Mouse (Mus musculus) layer of hippocampus, adult 11-12 months (tissue): ENCODE data around the gene Cox8b.
A peak's percentile ranks its signal among the peaks of the same experiment; 100 is the strongest.
"Not testable (repeated sequence)": the region's sequence is repeated elsewhere in the genome, so short reads cannot be mapped to it uniquely, and the experiment has no call there.

Experiments used
- DNase-seq: peaks from one replicate; pipeline ENCODE4 v3.0.0; 2022; ENCODE audit warnings: low spot score

Cox8b gene

DNA sequence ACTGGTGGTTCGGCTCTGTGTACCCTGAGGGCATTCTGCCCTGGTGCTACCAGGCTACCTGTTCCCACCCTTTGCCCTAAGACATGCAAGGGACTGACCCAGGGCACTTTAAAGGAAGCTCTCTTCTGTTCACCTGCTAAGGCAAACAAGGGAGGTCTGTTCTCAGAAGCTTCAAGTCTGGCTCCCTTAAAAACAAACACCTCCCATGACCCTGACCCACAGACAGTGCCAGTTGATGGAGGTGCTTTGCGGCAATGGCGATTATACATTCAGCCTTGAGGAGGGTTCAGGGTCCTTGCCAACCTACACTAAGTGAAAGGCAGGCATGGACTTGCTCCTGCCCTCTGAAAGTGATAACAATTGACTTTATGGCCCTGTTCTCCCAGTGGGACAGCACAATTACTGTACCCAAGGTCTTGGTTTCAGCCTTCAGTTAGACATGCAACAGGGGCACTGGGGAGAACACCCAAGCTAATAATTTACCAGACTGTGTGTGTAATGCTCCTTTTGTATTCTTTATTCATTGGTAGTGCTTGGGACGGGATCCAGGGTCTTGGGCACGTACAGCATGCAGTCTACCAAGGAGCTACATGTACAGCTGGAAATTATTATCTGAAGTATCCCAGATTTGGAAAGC, 12.7 kb upstream of the Cox8b start:
- DNase-seq, result no peak

DNA sequence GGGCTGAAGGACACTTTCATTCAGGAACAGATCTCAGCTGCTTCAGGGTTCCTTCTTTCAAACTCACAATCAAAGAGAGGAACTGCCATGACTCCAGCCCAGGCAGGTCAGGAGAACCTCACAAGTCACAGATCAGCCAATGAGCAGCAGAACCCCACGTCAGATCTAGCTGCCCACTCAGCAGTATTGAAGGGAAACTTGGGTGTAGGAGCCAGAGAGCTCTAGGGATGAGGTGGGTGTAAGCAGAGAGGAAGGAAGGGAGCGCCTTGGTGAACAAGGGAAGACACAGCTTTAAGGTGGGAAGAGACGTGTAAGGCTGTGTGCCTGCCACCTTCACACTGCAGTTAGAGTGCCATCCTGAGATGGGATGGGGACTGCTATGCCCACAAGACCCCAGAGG, 12.0 kb upstream of the Cox8b start:
- DNase-seq, result no peak

DNA sequence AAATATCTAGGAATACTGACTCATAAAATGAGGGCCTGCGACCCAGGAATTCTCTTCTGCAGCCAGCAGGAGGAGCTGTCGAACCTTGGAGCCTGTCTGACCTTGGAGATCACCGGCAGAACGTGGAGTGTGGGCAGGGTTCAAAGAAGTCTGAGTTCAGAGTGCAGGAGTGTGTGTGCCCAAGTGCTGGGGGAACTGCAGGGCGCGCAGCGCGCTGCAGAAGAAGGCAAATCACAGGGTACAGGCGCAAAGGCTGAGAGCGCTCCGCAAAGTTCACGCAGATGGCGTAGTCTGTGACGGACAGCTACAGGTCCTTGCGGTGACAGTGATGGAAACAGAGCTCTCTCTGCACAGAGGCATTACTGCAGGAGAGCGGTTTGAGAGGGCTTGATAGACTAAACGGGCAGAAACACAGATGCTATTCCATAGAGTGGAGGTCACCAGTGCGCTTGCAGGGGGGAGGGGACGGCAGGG, 8.4 kb upstream of the Cox8b start:
- DNase-seq, result peak; percentile 65

DNA sequence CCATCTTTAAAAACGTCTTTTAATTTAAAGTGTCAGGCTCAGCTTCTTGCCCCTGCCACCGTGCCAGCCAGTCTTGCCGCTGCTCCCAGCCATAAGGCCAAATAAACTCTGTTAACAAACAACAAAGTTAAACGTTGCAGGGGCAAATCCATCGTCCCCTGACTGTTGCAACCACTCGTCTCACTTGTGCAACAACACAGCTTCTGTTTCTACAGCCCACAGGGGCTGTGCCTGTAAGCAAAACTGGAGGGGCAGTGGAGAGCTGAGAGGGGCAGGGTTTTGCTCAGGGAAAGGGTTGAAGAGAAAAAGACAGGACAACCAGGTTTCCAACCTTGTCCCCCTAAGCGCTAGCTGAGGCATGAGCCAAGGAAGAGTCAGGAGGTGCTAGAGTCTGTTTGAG, 7.9 kb upstream of the Cox8b start:
- DNase-seq, result no peak

DNA sequence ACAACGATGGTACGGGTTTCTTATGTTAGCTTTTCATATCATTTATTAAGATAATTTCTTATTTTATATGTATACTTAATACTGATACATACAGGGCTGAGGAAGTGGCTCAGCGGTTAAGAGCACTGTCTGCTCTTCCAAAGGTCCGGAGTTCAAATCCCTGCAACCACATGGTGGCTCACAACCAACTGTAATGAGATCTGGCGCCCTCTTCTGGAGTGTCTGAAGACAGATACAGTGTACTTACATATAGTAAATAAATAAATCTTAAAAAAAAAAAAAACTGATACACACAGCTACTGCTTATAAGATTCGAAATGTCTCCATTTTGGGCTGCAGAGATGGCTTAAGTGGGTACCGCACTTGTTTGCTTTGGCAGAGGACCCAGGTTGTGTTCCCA, 7.5 kb upstream of the Cox8b start:
- no peak for DNase-seq

DNA sequence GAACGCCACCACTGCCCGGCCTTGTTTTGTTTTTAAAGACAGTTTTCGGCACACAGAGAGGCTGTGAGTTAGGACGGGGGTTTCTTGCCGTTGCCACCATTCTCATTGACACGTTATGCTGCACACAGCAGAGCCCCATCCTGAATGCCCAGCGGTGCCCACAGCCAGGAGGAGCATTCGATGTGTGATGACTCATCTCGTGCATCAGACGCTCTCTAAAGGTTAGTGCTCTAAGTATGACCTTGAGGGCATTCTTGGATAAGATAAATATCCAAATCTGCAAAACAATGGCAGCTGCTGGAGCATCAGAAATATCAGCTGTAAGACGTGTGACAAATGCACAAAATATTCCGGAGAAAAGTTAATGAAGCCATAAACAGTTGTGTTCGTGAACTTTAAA, 6.9 kb upstream of the Cox8b start:
- DNase-seq, result no peak

DNA sequence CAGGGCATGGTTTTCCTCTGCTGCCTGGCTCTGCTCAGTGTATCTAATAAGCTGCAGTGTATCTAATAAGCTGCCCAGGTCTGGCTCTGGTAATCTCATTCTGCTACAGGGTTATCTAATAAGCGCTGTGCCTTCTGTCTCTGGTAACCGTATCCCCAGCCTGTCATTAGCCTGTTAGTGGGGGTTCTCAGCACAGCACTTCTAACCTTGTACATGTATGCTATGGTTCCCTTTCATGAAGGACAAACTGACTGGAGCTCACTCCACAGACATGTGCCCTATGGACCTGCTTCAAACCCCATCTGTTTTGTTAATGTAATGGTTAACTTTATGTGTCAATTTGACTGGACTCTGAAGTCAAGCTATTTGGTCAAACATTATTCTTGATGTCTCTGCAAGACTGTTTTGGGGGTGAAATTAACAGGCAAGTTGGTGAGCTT, 5.4 kb upstream of the Cox8b start:
- no peak for DNase-seq

DNA sequence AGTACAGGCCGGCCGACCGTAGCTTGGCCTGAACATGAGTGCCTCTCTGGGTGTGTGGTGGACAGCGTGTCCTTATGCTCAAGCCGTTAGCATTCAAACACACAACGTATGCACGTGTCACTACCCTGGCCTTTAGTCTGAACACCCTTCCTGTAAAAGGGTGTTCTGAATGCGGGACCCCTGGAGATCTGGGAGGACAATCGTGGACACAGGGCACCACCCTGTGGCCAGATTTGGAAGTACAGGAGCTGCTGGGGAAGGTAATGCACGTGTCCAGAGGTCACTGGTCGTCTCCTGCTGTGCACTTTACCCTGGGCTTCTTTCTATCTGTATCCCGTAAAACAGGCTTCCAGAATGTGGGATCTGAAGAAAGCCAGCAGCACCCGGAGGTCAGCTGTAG, 3.0 kb upstream of the Cox8b start:
- peak; percentile 79 for DNase-seq

DNA sequence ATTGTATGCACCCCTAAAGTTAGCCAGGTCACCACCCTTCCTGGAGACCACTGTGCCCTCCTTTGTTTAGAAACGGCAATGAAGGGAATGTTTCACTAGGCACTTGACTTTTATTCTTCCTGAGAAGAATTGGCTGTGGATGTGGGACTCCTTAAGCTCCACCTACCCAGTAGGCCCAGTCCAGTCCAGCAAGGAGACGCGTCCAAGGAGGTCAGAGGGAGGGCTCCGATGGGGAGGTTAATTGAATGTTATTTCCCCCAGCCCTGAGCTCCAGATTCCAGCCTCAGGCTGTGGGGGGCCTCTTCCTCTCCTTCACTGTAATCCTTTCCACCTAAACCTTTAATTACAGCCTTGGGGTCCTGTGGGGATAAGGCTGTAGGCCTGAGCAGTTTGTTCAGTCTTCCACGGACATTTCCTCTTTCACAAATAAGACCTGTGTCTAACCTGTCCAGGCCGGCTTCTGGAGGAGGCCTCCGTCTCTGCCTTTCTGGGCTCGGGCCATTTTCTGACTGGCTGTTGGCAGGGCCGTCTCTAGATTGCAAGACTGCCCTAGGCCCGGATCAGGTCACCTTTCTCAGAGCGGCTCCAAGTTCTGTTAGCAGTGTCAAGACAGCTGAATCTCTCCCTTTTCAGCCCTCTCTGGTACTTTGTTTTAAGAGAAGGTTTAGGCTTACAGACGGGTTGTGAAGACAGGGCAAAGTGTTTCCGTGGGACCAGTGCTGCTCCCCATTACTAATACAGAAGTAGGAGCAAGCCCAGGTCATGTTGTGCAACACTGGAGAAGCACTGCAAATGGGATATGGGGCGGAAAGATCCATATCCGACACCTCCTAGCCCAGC, 2.0 kb upstream of the Cox8b start:
- DNase-seq, result no peak

DNA sequence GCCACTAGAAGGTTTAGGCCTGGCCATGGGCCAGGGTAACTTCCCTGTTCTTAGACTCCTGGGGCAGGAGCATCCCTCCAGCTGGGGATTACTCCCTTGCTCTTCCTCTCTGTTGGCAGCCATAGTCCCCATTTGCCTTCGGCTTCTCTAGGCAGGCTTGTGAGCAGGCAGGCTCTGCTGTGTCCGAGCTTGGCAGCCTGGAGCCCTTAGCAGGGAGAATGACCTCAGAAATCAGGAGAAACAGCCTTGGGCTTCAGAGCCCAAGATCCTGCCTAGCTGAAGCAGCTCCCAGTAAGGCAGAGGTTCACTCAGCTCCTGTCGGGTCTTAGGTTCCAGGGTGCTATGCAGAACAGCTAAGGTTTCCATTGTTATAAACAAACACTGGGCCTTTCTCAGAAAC, 1.1 kb downstream of the Cox8b start:
- DNase-seq, result no peak

DNA sequence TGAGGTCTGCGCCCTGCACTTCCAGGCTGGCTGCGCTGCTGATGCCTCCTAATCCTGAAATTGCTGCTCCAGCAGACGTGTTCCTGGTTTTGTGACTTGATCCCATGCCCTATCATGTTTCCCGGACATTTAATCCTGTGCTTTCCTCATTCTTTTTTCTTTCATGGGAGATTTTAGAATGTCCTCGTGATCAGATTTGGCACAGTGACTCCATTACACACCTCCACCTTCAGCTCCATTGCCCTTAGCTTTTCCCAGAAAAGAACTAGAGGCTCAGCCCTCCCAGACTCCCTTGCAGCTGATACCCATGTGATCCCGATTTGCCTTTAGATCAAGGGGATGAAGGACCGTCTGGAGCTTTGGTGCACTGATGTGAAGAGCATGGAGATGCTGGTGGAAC, 2.4 kb downstream of the Cox8b start:
- no peak for DNase-seq

DNA sequence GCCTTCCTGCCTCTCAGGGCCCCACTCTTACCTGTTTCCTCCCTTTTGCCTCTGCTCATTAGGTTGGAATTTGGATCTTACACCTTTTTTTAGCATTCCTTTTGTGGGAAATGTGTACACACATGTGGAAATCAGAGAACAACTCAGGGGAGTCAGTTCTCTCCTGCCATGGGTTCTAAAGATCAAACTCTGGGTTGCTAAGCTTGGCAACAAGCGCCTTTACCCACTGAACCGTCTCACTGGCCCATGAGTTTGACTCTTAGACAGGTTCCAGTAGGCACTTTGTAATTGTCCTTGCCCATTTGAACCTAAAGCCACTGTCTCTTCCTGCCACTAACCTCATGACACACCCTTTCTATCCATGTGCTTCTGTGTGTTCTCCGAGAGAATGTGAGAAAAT, 5.6 kb downstream of the Cox8b start:
- no peak for DNase-seq

DNA sequence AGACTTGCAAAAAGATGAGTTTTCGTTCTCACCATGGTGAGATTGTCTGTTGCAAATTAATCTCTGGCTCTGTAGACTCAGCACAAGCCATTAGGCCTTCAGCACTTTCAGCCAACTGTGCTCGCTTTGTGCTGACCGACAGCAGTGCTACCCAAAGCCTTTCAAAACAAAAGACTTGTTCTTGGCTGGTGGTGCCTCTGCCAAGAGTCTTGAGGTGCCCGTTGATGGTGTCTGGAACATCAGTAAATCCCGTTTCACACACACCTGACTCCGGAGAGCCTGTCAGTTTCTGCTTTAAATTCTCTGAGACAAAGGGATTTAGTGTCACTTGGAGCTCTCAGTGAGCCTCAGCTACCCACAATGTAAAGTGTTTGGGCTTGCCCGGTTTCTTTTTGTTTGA, 6.2 kb downstream of the Cox8b start:
- DNase-seq, result no peak

DNA sequence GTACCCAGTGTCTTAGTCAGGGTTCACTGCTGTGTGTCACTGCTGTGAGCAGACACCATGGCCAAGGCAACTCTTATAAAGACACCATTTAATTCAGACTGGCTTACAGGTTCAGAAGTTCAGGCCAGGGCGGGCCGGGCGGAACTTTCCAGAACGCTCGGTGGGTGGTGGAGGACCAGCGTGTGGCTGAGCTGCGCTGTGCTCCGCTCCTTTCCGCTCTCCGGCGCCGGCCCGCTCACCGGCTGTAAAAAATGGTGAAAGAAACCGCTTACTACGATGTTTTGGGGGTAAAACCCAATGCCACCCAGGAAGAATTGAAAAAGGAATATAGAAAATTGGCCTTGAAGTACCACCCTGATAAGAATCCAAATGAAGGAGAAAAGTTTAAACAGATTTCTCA, 9.6 kb downstream of the Cox8b start:
- not testable (repeated sequence) for DNase-seq

DNA sequence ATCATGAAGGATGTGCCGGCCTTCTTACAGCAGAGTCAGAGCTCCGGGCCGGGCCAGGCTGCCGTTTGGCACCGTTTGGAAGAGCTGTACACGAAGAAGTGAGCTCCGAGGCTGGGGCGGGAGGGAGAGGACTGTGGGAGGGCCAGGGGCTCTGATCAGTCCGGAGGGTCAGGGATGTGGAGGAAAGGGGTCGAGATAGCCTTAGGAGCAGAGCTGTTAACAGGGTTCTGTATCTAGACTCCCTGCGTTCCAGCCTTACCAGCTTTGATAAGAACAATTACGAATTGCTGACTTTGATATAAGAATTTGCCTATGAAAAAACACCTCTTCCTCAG, 17.8 kb downstream of the Cox8b start:
- DNase-seq, result no peak

DNA sequence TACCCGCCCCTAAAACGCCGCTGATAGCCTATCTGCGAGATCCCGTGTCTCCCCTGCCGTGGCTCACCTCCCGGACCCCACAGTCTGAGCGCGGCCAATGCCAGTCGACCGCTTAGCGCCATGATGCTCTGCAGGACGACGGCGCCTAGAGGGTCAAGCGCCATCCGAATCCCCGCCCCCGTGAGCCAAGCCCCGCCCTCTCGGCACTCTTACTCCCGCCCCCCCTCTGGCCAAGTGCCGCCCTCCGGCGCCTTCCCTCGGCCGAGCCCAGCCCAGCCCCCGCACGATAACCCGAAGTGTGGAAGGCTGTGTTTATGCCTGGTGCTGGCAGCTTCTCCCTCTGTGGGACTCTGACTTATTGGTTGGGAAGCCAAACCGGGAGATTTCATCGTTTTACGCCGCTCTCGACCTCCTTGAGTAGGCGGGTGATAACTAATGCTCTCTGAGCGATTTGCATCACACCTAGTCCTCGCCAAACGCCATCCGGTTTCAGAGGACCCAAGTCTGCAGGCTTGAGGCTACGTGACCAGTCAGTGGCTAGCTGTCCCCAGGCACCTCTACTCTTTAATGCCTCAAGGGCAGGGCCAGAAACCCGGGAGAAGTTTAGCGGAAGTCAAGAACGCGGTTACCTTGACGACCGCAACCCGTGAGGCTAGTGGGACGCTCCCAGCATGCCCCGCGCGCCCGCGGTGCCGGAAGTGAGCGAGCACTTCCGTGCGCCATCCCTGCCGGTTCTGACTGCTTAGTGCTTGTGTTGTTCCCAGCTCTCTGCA, 18.4 kb downstream of the Cox8b start, which contains the start of the genes Psmd13 and Sirt3:
TSS of gene Psmd13 (plus strand) at position 273 of the 773 bp plus-strand sequence.
TSS of gene Sirt3 (minus strand) at position 614 of the 773 bp plus-strand sequence.
- DNase-seq, result peak; percentile 95

DNA sequence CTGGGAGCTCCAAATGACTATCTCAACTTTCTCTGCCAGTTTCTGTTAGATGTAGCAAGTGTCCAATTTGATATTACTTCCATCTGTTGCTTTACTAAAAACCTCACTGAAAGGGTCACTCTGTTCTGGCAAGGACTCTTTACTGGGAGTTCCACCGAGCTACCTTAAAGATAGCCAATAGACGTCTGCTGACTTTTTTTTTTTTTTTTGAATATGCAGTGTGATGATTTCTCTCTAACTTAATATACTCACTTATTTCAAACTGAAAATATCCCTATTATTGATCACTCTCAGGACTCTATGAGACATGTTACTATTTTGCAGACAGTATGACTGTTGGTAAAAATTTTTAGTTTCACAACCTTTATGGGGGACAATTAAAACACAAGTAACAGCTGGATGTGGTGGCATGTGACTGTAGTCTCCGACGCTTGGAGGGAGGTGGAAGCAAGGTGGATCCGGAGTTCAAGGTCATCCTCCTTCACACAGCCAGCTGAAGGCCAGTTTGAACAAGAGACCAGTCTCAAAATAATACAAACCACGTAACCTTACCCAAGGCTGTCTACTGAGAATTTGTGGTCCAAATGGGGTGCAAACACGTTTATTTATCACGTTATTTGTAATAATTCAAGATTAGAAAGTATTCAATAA, 19.3 kb downstream of the Cox8b start:
- DNase-seq, result no peak

DNA sequence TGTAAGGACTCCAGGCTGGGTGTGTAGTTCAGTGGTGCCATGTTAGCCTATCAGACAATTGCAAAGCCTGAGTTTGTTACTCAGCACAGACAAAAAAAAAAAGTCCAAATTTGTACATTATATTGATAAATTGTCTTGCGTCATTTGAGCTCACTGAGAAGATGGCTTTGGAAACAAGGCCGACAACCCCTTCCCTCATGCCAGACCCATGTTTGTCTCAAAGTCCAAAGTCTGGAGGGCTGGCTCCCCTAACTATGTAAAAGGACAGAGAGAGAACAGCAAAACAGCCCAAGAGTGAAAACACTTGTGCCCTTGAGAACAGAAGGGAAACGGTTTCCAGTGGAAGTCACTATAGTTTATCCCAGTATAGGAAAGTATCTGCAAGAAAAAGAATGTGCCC, 19.8 kb downstream of the Cox8b start:
- DNase-seq, result no peak

DNA sequence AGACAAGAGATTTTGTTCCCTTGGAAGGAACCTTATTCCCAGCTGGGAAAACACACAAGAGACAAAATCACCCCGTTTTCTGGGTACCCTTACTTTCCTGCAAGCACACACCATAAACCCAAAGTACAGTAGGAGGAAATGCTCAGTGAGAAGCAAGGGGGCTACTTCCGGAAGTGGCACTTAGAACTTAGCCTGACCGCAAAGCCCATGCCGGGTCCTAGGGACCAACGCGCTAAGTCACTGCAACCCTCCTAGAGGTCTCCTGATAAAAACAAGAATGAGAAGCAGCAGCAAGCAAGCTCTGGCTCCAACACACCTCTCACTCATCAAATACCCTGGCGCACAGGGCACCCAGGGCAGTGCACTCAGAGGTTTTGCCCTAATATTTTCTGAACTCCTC, 20.9 kb downstream of the Cox8b start:
- no peak for DNase-seq

DNA sequence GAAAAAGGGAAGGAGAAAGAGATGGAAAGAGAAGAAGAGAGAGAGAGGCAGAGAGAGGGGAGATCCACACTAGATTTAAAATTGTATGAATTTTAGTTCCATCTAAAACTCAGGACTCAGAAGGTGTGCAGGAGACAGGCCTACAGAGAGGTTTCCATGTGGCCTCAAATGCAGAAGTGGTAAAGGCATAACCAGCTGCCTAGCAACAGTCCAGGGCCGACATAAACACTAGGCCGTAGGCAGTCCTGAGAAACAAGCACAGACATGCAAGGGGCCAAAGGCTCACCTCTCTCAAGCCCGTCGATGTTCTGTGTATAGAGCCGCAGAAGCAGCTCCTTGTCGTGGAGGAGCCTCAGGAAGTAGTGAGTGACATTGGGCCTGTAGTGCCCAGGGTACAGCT, 22.9 kb downstream of the Cox8b start:
- DNase-seq, result no peak

DNA sequence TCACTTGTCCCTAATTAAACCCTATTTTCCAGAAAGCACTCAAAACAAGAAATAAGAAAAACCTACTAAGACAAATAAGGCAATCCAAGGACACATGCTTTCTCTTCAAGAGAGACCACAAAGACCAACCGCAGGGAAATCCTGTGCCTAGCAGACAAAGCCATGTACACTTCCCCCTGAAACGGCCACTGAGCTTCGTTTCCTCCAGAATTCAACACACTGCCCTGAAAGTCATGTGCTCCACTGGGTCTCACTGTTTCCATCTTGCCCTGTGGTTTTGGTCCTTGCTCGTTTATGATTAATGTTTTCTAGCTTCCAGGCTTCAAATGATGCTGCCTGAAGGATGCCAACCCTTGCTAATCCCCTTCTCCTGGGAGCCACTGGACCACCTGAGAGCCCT, 26.0 kb downstream of the Cox8b start:
- no peak for DNase-seq

DNA sequence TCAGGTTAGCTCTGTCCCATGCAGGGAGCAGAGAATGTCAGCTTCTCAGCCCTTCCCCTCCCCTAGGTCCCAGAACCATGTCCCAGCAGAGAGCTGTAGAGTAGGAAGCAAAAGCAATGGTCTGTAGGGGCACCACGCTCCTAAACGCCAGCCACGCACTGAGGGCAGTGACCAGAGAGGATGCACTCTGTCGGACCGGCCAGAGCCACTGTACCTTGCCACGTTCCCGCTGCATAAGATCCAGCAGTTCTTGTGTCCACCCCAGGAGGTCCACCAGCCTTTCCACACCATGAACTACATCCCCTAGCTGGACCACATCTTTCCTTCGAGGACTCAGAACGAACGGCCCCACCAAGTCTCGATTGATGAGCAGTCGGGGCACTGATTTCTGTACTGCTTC, 35.5 kb downstream of the Cox8b start:
- no peak for DNase-seq
